Mouse (Mus musculus): Measurements from ENCODE around the gene Has3.

Has3 gene

DNA sequence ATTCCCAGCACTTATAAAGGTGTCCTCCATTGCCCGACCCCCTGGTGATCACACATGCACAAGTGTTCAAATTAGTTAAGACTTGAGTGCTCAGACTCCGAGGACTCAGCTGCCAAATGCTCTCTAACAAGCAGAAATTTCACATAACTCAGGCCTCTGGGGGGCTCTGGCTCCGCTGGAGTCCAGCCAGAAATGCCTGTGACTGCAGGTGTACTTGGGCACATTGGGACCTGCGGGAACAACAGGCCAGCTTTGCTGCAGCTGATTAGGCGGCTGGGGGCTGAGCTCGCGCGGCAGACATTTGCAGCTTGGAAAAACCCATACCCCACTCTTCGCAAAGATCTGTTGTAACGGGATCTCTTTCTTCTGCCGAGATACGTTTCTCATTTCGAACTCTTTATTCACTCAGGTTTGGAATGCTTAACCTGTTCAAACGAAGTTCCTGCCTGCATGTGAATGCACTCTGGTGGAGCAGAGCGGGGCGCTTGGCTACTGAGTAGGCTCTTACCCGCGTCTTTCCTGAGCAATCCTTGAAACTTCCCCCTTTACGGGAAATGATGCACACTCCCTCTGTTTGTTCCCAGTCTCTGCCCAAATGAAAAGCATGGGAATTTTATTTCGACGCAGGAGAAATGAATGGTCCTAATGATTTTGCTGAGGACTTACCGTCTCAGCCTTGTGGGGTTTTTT is 62.5 kb downstream of the Has3 start:
- no peak for DNase-seq (ENCODE audit: low spot score)

DNA sequence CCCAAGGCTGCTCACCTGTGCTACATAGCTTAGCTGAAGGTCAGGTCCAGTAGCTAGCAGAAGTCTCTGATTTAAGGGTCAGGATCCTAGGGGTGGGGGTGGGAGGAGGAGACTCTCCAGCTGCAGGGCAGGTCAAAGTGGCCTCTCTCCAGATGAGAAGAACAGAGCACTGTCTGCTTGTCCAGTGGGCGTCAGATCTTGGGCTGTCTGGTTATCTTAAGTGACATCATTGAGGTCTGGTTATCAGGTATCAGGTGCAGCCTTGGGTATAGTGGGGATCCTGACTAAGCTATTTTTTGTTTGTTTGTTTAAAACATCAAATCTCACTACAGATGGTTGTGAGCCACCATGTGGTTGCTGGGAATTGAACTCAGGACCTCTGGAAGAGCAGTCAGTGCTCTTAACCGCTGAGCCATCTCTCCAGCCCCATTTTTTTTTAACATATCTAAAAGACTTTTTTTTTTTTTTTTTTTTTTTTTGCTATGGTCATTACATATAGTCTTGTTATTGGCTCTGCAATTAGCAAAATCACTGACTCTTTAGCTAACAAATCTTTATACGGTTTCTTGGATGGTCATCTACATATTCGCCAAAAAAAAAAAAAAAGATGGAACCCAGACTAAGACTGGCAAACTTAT is 63.6 kb downstream of the Has3 start:
- no peak for DNase-seq (ENCODE audit: low spot score)

Data from layer of hippocampus, adult 11-12 months (tissue).